Mouse (Mus musculus) cerebellum, postnatal 25 days (tissue): ENCODE data around the gene Irf9.

Experiments
- DNase-seq, 2 experiments: peaks; one replicate each; pipeline ENCODE4 v3.0.0; 2021; ENCODE audit warnings: mixed read lengths in 2 of 2

The Irf9 gene

DNA sequence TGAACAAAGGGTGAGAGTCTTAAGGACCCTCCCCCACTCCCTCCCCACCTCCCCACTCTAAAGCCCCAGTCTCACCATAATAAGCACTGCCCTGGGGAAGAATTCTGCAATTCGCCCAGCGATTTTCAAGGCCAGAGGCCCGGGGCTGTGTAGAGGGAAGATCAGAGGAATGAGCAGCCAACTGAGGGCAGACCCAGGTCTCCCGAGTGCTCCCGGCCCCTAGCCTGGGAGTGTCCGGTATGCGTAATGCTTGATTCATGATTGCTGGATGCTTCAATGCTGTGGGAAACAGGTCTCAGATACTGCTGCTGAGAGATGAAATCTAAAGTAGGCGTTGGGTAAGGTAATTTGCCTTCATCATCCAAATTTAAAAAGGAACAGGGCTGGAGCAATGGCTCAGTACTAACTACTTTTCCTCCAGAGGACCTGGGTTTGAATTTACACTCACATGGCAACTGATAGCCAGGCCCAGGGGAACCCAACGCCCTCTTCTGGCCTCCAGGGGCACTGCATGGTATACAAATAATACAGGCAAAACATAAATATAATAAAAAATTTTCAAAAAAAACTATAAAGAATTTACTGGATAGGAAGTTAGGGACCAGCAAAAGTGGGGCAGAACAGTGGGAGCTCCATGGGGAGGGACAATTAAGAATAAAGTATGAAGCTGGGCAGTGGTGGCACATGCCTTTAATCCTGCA is 21.2 kb upstream of the Irf9 start:
- no peak for DNase-seq

DNA sequence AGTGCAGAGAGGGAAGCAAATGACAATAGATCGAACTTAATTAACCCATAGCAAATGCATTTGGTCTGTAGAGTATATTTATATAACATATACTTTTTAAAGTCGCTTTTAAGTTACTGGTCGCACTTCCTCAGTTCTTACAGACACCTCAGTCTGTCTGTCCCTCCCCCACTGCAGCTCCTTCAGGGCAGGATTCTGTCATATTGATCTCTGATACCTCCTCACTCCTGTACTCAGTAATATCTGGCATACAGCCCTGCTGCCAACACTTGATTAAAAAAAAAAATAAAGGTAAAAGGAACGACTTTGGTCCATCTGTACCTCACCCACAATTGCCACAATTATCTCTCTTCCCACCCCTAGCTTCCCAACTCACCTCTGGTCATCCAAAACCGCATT is 19.1 kb upstream of the Irf9 start:
- no peak for DNase-seq

DNA sequence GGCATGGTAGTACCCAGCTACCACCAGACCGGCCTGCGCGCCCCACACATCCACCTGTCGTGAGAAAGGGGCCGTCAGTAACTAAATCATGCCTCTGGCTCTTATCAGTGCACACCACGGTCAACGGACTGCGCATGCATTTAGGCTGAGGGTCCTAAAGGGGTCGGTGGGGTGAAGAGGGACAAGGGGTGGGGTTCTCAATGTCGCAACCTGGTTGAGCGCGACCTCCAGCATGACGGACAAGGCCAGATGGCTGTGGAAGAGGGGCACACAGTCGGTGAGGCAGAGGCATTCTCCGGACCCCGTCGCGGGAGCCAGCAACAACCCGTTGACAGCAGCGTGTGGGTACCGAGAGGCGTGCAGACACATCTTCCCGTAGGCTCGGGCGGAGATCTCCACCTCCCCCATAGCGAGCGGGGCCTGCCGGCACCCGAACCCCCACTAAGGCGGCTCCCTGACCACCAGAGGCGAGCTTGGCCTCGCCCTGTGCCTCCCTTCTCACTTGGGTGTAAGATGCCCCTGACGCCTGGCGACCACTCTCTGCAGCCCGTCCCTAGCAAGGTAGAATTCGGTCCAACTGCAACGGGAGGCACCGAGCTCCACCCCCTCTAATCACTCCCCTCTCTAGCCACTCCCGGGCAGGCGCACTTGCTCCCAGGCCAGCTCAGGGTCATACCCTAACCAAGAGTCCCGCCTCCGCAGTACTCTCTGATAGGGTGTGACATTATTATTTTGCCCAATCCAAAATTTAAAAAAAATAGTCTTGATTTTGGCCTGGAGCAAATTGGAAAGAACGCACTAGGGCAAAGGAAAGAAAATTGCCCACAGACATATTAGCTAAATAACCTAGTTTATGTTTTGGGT is 18.4 kb upstream of the Irf9 start, which contains the start of gene Emc9:
Gene Emc9 (minus strand): TSS at position 601 of the 864 bp plus-strand sequence.
- DNase-seq, result peak; percentile 82 to 85

DNA sequence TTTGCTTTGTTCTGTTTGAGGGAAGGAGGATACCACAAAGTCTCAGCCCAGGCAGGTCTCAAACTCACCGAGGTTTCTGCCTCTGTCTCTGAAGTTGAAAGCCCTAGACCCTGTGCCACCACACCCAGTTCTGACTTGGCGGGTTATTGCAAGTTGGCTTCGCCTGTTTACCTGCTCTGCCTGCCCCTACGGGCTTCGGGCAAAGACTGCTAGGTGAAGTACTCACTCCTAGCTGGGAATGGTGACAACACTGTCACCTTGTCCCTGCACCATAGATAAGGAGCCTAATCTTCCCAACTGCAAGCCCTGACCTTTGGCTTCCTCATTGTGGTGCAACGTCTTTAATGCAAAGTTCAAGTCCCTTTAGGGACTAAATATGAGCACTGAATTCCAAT is 17.8 kb upstream of the Irf9 start:
- no peak for DNase-seq

DNA sequence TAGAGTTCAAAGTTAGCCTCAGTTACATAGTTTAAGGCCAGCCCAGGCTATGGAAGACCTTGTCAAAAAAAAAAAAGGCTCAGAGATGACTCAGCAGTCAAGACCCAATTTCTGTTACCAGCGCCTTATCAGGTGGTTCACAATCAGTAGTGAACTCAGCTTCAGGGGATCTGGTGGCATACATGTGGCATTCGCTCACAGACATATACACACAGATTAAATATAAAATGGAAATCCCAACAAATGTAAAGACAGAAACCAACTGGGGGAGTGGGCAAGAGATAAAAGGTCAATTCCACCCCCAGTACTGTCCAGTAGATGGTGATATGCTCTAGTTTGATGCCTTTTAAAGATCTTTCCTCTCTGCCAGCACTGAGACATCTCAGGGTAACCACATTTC is 17.2 kb upstream of the Irf9 start:
- no peak for DNase-seq

DNA sequence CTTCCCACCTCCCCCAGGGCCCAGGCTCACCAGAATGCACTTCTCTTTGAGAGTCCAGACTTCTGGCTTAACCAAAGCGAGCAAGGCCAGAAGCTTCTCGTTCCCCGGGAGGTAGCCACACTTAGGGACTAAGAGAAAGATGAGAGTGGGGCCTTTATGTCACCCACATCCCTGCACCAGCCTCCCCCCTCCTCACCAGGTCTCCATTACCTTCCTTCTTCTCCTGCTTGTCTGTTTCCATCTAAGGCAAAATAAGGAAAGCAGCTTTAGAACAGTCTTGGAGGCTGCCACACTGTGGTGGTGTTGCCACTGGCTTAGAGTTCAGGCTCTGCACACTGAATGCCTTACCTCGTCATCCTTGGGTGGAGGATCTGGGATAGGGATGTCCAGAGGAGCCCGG is 14.1 kb upstream of the Irf9 start:
- DNase-seq, result no peak

DNA sequence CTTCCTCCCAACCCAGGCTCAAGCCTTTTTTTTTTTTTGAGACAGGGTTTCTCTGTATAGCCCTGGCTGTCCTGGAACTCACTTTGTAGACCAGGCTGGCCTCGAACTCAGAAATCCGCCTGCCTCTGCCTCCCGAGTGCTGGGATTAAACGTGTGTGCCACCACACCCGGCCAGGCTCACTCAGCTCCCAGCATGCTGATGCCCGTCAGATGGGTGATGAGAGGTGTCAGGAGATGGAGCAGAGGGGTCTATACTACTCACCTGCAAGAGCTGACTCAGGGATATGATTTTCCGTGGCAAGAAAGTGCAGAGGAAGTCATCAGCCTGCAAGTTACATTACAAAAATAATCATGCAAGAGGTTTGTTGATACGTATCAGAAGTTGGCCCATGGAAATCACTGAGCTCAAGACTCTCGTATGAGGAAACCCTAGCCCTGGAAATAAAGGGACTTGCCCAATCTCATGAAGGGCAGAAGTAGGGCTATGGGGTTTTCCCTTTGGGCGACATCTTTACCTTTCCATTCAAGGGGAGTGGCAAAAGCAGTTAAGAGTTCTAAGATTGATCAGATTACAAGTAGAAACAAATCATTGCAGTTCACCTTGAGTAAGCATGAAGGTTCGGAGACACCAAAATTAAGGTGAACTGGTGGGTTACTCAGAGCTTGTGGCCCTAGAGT is 13.5 kb upstream of the Irf9 start:
- DNase-seq, result no peak

DNA sequence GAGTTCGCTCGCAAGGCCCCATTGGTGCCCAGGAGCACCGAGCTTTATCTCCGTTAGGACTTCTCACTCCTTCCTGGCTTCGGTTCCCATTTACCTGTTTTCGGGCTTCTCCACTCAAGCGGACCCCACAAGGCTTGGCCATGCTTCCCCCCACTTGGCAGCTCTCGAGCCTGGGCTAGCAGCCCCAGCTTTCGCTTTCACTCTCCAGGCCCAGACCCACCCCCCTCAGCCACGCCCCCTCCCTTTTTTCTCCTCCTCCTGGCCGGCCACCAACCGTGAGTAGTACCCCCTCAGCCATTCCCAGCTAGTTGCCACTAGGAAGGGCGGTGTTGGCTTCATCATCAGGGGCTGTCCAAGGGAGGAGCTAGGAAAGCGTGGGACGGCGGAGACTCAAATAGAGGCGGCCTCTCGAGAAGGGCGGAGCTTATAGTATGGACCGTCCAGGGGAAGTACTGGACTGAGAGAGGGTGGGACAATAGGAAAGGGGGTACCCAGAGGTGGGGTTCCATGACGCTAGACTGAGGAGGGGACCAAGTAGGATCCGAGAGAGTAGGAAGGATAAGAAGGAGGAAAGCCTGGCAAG is 12.5 kb upstream of the Irf9 start, which contains the start of gene Psme2:
Gene Psme2 (minus strand): TSS at position 366 of the 583 bp plus-strand sequence.
- DNase-seq, result peak; percentile 76 to 83

DNA sequence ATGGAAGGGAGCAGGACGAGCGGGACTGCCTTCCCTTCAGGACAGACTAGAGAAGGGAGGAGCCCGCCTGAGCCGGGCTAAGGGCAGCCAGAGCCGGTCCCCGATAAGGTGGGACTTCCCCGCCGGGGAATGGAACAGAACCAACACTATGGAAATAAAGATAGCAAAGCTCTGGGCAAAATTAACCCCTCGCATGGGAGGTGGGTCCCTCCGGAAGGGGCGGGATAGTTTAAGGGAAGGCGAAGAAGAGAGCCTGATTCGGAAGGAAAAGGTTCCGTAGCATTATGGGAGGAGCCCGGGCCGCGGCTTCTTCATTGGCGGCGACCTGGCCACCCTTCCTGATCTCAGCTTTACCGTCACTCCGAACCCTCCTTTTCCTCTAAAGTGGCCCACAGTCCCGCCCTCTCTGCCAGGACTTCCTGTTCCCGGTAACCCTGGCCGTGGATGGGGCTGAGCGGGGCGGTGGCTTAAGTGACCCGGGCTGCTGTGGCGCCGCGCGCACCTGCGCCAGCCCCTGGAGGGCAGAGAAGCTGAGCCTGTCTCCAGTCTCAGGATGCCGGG is 12.0 kb upstream of the Irf9 start, which contains the start of gene Rnf31:
Gene Rnf31 (plus strand): TSS at position 378 of the 561 bp plus-strand sequence.
- DNase-seq, result peak; percentile 90 to 94

DNA sequence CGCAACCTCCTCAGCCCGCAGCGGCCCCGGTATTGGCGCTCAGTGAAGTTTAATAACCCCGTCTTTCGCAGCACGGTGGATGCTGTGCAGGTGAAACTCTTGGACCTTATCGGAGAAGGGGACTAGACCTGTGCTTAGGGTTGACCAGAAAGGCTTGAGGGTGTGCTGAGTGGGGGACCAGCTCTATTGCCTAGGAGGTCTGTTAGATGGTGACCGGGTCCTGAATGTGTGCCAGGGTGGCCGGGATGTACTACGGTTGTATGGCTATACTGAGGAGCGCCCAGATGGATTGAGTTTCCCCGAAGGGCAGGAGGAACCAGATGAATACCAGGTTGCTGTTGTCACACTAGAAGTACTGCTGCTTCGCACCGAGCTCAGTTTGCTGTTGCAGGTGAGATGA is 11.1 kb upstream of the Irf9 start:
- DNase-seq, result peak; percentile 33 to 54

DNA sequence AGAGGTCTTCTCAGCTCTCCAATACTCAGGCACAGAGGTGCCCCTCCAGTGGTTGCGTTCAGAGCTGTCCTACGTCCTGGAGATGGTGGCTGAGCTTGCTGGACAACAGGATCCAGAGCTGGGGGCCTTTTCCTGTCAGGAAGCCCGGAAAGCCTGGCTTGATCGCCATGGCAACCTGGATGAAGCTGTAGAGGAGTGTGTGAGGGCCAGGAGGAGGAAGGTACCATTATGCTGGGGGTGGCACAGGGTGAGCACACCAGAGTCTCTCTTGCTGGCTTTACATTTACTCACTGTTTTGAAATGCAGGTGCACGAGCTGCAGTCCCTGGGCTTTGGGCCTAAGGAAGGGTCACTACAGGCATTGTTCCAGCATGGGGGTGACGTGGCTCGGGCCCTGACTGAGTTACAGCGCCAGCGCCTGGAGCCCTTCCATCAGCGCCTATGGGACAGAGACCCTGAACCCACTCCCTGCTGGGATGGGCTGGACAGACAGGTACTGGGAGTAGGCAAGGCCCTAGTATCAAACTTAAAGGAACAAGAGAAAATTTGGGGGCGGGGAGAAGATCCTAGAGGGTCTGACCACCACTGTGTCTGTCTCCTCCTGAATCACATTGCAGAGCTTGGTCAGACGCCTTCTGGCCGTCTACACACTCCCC is 7.2 kb upstream of the Irf9 start:
- no peak for DNase-seq

DNA sequence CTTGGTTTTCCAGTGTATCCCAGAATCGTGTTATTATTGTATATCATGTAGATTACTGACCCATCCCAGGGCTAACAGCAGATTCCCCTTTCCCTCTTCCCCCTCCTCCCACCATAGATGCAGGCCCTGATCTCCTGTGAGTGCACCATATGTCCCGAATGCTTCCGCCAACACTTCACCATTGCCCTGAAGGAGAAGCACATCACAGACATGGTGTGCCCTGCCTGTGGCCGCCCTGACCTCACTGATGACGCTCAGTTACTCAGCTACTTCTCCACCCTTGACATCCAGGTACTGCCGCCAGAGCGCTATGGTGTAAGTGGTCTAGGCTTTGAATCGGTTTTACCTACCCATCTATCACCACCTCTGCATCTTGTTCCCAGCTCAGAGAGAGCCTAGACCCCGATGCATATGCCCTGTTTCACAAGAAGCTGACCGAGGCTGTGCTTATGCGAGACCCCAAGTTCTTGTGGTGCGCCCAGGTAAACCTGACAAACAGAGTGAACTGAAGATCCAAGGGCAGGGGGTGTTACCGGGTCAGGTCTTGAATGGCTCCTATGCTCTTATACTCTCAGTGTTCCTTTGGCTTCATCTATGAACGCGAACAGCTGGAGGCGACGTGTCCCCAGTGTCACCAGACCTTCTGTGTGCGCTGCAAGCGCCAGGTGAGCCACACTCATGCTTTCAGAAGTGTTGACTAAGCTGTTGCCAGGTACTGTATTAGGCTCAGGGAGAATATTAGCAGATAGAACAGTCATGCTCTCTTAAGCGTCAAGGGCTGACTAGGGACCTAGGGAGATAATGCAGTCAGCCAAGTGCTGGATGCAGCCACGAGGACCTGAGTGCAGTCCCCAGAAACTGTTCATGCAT is 4.6 kb upstream of the Irf9 start:
- no peak for DNase-seq

DNA sequence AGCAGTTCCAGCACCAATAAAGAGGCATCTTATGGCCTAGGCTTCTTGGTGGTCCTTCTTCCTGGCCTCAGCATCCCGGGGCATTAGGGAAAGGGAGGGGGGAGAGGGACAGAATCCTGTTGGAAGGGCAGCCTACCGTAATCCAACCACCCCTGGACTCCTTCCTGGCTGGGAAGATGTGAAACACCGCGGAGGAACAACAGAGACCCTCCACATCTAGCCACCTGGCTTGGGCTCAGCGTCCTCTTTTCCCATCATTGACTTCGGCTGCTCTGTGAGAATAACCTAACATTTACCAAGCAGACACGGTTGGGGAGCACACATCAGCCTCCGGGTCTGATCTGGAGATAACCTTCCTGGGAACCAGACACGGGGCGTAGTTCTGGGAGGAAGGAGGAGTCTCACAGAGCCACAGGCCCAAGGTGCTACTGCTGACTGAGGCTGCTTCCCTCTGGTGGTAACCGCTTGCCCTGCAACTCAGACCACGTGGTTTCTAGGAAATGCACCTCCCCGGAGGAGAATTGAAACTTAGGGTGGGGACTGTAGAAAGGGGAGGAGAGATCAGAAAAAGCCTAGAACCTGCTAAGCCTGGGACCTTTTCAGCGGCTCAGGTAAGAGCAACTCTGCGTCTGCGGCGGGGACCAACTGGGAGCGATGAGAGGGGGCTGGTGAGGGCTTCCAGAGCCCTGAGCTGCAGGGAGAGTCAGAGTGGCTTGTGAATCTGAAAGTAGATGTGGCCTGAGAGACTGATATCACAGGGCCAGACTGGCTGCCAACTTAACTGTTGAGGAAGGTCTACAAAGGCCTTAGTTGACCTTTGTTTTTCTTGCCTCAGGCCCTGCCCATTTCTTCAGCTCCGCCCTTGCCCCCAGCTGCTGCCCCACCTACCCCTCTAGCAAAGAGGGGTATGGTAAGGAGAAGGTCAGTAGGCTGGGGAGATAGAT is 534 bp downstream of the Irf9 start:
- peak; percentile 86 to 91 for DNase-seq

DNA sequence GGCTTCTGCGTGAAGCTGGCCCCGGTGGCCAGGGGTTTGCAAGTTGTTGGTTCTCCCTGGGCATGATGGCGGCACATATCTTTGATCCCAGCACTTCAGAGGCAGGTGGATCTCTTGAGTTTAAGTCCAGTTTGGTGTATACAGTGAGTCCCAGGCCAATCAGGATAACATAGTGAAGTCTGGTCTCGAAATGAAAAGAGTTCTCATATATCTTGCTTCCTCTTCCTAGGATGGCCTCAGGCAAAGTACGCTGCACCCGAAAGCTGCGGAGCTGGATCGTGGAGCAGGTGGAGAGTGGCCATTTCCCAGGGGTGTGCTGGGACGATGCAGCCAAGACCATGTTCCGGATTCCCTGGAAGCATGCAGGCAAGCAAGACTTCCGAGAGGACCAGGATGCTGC is 1.5 kb downstream of the Irf9 start:
- no peak for DNase-seq

DNA sequence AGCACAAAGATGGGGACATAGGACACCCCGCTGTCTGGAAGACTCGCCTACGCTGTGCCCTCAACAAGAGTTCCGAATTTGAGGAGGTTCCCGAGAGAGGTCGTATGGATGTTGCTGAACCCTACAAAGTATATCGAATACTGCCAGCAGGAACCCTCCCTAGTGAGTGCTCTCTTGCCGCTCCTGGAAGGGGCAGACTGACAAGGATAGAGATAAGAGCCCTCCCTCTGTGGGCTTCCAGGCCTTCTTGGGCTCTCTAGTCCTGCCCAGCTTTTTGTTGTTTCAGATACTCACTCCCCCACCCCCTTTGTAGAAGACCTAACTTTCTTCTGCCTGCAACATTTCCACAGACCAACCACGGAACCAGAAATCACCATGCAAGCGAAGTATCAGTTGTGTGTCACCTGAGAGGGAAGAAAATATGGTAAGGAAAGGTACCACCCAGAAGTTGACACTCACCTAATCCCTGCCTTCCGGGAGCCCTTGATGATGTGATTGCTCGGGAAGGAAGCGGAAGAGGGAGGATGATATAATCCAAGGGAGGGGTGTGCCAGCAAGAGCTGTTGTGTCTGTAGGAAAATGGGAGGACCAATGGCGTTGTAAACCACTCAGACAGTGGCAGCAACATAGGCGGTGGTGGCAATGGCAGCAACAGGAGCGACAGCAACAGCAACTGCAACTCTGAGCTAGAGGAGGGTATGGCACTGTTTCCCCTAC is 2.5 kb downstream of the Irf9 start:
- DNase-seq, result no peak

DNA sequence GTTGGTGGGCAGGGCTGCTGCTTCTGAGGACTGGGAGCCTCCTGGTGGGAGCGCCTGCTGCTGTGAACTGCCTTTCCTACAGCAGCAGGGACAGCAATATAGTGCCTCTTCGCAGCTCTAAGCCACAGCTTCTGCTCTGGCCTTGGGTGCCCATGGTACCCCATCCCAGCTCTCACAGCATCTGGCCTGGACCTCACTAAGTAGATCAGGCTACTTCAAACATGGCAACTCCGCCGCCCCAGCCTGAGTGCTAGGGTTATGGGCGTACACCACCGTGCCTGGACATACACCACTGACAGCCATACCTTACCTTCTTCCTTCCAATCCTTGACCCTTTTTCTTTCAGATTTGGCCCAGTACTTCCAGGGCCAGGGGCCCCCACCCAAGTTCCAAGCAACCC is 5.0 kb downstream of the Irf9 start:
- DNase-seq, result no peak

DNA sequence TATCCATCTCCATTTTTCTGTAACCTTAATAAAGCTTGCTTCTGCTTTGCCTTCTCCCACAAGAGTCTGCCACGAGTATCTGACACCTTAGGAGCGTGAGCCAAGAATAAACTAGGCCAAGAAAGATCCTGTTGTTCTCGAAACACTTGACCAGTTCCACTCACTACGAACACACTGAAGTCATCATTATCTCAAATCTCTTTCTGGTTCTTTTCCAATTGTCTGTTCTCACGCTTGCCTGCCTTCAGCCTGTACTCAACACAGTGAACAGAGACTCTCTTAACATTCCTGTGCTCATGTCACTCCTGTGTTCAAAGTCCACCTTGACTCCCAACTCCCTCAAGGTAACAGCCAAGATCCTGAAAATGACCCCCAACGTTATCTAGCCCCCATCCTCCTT is 10.0 kb downstream of the Irf9 start:
- DNase-seq, result no peak

DNA sequence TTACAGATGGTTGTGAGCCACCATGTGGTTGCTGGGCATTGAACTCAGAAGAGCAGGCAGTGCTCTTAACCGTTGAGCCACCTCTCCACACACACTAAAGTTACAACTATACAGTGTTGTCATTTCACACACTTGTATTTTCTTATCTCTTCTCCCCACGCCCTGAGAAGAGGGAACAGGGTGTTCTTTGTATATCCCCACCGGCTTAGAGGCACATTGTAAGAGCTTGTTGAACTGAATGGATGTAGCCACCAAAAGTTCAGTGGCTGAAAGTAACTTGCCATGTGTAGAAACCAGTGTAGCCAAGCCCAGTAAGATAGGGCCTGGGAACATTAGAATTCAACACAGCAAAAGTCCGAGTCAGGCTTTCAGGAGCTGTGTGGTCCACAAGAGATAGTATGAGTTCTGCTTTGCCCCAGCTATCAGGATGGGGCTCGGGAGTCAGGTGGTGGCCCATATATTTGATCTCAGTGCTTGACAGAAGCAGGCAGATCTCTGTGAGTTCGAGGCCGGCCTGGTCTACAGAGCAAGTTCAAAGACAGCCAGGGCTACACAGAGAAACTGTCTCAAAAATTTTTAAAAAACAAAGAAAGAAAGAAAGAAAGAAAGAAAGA is 11.3 kb downstream of the Irf9 start:
- DNase-seq, result no peak

DNA sequence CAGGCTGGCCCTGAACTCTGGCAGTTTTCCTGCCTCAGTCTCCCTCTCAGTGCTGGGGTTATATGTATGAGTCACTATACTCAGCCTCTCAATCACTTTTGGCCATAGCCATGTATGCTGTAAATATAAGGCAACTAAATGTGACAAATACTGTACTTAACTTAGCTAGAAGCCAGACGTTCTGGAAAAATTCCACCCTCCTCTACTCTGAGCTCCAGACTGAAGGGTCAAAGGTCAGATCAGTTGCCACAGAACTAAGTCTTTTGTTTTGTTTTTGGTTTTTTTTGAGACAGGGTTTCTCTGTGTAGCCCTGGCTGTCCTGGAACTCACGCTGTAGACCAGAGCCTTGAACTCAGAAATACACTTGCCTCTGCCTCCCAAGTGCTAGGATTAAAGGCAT is 12.5 kb downstream of the Irf9 start:
- DNase-seq, result no peak
